Mouse (Mus musculus) fibroblast of lung, adult 2 months (primary cell): ENCODE data around the gene Kcnh1.

Experiments used
- DNase-seq: peaks from one replicate; pipeline ENCODE4 v3.0.0-alpha.2; 2011; ENCODE audit warnings: low read depth

Gene Kcnh1

DNA sequence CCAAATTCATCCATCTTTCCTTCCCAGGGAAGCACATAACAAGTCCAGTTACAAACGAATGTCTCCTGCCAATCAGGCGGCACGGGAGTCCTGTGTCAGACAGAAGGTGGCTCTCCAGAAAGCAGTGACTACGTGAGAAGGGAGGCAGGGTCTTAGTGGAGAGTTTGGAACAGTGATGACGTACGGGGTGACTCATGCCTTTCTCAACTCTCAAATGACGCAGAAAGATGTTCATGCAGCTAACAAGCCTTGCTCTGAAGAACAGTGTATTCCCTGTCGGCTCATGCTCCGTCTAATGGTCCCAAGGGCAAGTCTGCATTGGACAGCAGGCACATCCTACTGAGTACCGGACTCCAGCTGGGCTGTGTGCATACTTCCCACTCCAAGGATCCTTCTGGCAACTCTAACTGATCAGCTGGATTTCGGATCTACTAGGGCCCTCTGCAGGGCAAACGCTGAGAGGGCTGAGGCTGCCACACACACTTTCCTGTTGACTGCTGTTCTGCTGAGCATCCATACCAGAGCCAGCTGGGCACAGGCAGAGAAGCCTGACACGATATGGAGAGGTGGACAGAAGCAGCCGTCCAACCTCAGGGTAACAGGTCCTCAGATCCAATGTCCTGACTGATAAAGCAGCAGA, 335.3 kb downstream of the Kcnh1 start:
- no peak for DNase-seq

DNA sequence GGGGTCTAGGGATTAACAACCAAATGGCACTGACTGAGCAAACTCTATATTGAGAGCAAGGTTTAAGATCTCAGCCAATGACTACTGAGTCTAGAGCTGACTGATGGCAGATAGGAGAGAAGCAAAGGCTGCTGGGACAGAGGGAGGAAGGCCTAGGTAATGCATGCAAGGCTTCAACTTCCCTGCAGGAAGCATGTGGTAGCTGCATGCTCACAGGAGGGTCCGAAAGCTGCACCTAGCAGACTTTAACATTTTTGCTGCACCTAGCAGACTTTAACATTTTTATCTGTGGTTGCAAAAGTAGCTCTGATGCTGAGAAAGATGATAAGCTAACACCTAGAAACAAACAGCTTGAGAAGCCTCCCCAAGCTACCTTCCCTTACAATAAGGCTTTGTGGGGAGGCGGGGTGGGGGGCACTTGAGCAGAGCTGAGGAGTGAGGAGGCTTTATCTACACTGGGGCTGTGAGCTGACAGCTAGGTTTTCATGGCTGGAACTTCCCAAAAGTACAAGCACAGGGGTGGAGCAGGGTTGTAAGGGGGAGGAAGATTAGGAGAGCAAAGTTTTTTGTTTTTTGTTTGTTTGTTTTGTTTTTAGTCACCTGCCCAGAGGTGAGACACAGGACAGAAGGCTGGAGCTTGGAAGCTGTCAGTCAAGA, 341.0 kb downstream of the Kcnh1 start:
- DNase-seq: no peak

DNA sequence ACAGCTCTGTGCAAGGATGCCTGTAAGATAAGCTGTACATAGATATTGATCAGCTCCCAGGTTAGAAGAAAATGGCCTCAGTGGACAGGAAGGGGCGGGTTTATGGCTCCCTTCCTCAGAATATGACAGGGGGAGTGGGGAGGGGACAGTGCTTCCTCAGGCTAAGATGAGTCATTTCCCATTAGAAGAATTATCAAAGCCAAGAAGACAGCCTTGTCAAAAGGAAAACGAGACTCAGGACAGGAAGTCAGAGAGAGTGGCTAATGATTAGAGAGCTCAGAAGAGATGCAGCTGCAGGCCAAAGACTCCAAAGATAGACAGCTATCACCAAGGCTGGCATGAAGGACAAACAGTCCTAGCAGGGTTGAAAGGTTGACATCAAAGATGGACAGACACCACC, 341.6 kb downstream of the Kcnh1 start:
- DNase-seq: no peak

DNA sequence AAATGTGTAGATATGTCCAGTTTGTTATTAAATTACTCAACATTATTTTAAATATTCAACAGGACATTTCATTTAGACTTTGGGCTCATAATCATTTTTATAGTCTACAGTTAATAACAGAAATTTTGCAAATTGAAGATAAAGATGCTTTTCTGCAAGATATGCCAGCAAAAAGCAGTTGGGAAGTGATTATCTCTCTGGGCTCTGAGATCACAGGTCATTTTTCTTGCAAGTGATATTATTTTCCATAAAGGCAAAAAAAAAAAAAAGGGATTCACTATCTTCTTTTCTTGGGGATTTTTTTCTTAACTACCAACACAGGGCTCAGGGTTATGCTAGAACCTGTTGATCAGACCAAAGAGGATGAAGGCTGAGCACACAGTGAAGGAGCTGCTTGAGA, 342.4 kb downstream of the Kcnh1 start:
- DNase-seq: no peak

DNA sequence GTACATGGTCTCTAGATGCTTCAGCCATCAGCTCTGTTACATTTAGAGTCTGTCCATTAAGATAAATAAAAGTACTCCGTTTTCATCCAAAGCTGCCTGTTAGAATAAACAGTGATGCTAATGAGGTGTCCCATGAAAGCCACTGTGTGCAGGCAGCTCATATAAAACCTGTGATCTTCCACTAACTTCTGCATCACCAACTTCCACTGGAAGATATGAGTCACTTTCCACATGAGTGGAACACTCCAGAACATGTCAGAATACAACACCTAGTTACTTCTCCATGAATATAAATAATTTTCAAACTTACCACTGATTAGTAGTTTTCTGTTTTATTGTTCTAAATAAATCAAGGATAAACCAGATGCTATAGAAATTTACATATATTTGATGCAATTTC, 345.9 kb downstream of the Kcnh1 start:
- no peak for DNase-seq

DNA sequence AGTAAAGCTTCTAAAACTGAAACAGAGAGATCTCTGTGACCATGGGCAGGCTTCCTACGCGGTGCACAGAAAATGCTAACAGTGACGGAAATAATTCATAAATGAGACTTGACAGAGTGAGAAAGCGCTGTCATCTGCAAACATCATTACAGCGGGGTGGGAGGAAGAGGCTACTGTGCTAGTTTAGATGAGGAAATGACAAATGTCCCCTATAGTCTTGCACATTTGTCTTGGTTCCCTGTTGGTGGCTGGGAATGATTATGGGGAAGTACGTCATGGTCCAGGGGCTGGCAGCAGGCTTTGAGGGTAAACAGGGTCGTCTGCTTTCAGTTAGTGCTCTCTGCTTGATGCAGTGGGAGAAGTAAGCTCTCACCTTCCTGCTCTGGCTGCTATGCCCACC, 346.6 kb downstream of the Kcnh1 start:
- no peak for DNase-seq

DNA sequence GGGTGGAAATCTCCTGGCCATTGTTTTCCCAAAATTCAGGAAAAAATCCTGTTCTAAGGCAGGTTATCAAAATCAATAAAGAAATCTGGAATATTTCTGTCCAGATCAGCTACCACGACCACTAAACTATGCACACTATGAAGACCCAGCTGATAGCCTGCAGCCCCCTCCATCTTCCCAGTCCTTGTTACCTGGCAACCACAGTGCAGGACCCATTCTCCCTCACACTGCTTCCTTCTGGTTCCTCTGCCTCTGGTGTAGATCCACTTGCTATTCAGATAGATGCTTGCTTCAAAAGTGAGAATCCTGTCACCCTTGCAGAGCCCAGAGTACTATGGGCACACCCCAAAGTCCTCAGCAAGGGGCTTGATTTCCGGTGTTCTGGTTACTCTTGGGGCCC, 351.5 kb downstream of the Kcnh1 start:
- no peak for DNase-seq

DNA sequence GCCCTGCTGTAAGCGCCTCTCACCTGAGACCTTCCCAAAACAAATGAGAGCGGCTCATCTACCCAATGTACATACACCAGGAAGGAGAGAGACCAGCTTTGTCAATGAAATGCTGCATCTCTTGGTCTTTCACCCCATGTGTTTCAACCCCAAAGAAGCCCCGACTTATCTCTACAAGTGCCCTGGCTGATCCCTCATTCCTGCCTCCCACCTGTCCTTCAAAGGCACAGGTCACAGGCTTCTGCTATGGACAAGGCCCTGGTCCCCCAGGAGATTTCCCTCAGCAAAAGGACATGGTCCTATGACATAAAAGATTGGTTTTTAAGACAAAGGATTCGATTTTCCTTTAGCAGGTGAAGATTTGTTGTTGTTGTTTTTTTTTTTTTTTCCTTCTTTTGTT, 353.1 kb downstream of the Kcnh1 start:
- DNase-seq: no peak

DNA sequence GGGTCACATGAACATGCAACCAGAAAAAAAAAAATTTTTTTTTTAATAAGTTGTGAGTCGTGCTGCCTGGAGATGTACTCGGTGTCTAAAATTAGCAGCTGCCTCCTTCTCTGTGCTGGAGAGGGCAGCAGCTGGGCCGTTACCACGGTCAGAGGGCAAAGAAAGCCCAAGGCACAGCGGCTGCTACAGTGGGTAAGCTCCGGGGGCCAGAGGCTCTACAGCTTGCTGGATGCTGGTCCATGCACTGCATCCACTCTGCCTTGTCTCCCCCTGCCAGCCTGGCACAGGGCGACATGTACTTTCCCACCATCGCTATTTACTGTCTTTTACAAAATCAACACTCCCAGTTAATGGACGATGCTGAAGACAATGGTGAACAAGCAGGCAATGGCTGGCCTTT, 353.5 kb downstream of the Kcnh1 start:
- no peak for DNase-seq

DNA sequence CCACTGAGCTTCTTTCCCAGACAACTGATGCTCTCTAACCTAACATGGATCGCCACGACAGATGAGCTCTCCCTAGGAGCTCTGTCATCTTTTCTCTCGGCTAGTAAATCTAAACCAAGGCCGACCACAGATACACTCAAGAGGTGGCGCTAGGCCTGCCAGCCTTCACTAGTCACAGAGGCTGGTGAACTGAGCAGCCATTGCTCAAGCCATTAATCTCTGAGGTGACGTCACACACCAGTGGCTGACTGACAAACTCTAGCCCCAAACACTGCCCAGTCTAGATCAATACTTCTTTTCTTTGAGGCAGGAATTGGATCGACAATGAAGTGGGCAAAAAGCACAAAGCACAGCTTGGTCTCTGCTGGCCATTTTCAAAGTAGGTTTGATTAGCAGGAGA, 354.3 kb downstream of the Kcnh1 start:
- no peak for DNase-seq

DNA sequence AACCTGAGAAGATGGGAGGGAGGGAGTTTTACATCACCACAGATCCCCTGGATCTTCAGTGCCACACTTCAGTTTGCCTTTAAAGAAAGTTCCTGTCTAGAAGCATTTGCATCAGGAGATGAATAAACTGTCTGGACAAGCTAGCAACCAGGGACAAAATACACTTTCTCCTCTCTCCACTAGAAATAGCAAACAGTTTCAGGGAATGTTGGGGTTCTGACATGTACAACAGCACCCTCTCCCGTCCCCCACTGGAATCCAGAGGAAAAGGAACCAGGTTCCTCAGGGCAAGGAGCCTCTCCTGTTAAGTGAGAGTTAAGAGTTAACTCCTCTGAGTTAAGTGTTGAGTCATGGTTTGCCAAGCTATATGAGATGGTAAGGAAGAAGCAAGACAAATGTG, 356.3 kb downstream of the Kcnh1 start:
- DNase-seq: no peak

DNA sequence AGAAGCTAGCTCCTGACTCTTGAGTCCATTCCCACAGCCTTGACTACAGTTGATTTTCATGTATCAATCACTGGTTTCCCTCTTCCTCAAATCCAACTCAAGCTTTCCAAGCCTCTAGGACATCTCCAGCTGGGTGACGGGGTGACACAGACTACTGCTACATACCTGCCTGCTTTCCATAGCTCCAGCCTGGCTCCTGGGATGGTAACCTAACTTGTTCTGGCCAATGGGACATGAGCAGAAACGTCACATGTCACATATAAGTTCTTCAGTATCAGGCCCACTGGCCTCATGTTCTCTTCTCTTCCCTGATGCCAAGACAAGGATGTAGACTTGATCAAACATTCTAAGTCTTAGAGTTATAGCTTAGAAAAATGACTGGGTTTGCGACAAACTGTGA, 360.0 kb downstream of the Kcnh1 start:
- no peak for DNase-seq

DNA sequence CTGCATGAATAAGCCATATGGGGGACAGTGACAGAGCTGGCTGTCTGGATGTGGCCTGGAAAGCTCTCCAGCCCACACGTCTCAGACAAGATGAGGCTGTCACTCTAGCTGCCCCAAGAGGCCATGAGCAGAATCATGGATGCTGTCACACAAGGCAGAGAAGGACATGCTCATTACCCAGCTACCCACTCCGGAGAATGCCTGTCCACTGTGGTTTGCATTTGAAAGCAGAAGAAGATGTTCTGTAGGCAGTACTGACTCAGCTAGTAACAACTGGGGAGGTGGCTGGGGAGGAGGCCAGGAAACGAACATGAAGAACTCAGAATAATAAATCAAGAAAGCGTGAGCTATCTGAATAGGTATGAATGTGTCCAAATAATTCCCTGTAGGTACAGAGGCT, 364.9 kb downstream of the Kcnh1 start:
- DNase-seq: no peak

DNA sequence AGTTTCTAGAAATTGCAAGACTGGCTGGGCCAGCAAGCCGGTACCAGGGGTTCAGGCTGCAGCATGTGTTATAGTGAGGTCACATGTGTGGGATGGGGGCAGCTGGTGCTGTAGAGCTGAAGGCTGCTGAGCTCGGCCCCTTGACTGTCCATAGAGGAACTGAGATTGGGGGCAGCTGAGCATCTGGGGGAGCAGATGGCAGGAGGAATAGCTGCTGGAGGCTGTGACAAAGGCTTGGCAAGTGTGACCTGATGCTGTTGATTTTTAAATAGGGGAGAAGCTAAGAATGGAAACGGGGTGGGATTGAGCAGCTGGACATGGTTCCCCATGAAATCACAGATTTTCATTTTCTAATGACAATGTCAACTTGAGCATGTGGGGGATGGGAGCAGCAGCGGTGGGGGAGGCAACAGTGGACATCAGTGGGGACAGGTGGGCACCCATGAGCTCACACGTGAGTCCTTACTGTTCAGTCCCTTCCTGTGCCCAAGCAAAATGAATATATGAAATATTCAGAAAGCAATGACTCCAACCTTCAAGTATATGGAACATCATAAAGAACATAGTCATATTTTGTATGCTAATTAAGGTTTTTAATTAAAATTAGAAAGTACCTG, 367.5 kb downstream of the Kcnh1 start:
- no peak for DNase-seq

DNA sequence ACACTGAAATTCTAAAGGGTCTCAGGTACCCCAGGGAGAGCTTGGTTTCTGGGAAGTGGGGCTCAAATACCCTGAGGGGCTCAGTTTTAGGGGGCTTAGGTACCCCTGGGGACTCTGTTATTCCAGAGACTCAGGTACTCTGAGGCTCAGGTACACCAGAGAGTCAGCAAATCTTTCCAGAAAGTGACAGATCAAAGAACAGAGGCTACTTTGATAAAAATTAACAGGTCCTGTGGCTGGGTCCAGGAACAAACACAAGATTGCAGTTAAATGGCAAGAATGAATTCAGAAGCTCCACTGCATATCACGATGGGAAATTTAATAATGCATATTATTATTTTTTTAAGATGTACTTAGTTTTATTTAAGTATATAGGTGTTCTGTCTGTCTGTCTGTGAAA, 368.8 kb downstream of the Kcnh1 start:
- no peak for DNase-seq
